Mouse (Mus musculus) MEL-GATA-1-ER (cell line): ENCODE data around the gene Mef2a.
A peak's percentile ranks its signal among the peaks of the same experiment; 100 is the strongest.

Source experiments
- DNase-seq: peaks from one replicate; pipeline ENCODE4 v3.0.0-alpha.2; 2012; ENCODE audit warnings: low read depth; ENCODE audit errors: extremely low read depth

Mef2a gene

DNA sequence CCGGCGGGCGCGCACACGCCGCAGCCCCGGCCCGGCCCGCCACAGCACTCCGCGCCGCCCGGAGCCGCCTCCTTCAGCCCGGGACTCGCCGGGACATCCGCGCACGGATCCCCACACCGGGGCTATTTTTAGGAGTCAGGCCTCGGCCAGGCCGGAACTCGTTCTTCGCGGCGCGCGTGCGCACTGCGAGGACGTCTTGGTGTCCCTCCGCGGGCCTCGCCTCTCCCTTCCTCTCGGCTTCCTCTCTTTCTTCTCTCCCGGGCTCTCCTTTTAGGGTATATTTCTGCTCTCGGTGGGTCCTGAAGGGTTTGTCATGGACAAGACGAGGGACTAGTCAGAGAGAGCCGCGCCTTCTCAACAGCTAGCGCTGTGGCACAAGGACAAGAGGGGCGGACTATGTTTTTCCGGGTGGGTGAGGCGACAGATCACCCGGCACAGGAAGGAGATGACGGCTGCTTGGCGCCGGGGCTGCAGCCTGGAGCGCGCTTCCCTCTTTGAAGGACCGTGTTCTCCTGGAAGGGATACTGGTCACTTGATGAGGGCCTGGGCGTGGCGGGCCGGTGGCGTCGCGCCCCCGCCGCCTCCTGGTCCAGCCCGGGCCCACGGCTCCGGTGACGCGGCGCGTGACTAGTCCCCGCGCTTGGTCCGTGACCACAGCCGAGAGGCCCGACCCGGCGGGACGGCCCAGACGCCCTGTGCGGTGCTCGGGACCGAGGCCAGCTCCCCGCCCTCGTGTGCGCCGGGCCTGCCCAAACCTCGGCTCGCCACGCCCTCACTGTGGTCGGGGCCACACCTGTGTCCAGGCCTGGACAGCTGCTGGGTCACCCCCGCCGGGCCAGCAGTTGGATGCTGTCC is at the start of gene Mef2a:
Gene Mef2a (minus strand): TSS at position 130 of the 855 bp plus-strand sequence.
- peak; percentile 81 for DNase-seq

DNA sequence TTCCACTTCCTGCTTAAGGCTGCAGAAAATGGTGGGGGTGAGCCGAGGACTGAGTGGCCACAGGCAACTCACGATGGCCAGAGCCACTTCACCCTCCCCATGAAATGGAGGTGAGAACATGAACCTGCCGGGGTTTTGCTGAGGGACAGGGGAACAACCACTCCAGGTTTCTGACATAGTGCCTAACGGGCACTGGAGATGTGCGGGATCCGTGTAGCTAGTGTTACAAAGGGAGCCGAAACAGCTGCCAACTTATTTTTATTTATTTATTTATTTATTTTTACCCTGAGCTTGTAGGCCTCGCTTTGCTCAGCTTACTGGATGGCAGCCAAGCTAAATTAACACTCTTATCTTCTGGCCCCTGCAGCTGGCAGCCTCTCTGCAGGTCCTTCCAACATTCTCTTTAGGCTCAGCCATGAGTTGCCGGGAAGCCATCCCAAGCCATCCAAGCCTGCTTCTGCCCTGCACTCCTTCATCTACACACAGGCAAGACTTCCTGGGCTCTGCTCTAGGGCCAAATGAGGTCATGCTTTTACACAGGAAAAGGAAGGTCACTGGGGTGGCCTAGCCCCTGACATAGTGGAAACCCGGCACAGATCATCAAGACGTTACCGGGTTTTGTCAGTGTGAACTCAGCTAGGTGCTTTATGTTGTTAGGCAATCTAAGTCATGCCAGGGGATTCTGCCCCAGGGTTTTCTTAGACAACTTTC is 49.0 kb upstream of the Mef2a start:
- DNase-seq: no peak

- DNase-seq: no peak
These were observed 48.4 kb upstream of the Mef2a start for GRCm38 (mm10) chr7:67421088-67421475.

- no peak for DNase-seq
These were observed 47.1 kb upstream of the Mef2a start for GRCm38 (mm10) chr7:67419591-67420314.

- no peak for DNase-seq
These were observed 45.5 kb upstream of the Mef2a start for GRCm38 (mm10) chr7:67418122-67418521.

DNA sequence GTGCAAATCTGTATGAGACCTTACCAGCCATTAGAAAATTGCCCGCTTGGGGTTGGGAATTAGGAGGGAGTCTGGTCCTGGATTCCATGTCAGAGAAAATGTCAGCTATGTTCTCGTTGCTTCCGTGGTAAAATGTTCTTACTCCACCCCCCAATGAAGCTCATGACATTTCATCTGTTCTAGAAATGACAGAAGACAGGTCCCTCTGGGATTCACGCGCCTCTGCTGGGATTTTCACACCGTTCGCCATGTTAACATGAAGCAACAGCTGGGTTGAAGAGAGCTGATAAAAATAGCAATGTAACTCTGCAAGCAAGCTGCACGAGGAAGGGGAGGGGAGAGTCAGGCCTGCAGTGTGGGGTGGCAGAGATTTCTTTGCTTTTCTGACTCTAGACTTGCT is 42.1 kb upstream of the Mef2a start:
- DNase-seq: no peak

- DNase-seq: no peak
These were observed 40.0 kb upstream of the Mef2a start for GRCm38 (mm10) chr7:67412686-67413085.

GRCm38 (mm10) chr7:67407019-67407418 is 34.4 kb upstream of the Mef2a start:
- DNase-seq: no peak

DNA sequence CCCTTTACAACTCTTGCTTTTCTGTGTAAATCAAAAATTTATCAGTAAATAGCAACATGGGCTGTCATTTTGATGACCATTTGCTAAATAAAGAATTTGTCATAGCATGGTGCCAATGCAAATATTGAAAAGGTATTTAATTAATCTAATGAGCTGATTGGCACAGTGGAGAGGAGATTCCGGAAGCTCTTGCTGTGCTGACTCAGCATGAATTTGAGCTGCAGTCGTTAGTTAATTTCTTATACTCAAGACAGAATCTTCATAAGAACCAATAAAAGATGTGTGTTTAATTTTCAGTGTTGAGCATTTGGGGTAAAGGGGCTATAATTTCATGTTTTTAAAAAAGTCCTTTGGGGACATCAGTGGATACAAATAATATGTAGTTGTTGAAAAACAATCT is 31.5 kb upstream of the Mef2a start:
- no peak for DNase-seq

- no peak for DNase-seq
These were observed 29.7 kb upstream of the Mef2a start for GRCm38 (mm10) chr7:67402353-67402752.

- DNase-seq: no peak
These were observed 28.7 kb upstream of the Mef2a start for GRCm38 (mm10) chr7:67401379-67401778.

DNA sequence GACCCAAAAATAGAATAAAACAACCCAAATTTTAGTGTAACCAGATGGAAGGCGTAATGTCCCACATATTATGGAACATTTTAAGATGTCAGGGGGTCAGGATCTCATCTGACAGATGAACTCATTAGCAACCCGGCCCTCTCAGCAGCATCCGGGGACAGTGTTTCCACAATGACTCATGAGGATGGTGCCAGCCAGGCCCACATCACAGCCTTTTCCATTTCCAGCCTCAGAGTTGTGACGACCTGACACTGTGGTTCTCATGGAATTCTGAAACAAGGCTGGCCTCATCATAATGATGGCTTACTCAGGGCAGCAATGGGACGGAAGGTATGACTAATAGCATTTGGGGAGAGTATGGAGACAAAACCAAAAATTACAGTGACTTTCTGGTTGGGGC is 18.1 kb upstream of the Mef2a start:
- DNase-seq: no peak

GRCm38 (mm10) chr7:67390095-67390494 is 17.4 kb upstream of the Mef2a start:
- DNase-seq: no peak

- no peak for DNase-seq
These were observed 12.5 kb upstream of the Mef2a start for GRCm38 (mm10) chr7:67384942-67385872.

DNA sequence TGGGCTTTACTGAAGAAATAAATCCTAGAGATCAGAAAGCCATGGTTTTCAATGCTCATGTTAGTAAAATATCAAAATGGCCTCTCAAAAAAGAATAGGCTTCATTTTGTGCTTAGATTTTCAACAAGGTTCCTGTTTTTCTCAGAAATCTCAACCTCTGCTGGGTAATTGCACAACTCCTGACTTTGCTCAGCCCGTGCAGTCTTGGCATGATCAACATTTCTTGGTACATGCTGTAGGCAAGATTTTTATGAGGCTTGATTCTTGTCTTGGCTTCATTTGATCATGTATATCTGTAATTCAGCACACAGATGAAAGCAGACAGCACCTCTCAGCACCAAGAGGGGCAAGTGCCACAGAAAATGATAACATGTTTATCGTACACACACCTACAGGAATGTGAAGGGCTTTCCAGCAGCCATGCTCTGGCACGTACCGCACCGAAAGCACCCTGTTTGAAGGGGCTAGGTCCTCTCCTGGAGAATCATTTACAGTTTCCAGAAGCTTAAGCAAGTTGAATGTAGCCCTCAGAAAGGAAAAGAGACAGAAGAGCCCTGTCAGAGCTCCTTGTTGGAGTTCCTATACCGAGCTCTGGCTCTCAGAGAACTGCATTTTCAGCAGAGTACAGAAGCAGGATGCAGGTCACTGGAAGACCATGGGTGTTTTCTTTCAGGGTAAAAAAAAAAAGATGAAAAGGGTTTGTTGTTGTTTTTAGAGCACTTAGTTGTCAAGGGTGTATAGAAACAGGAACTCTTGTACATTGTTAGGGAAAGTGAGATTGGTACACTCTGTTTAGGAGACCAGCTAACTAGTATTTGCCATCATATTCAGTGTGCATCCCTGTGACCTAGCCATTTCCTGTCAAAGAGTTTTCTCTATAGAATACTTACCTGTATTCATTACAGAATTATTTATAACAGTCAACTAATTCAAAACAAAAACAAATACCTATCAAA is 7.8 kb upstream of the Mef2a start:
- DNase-seq: no peak

DNA sequence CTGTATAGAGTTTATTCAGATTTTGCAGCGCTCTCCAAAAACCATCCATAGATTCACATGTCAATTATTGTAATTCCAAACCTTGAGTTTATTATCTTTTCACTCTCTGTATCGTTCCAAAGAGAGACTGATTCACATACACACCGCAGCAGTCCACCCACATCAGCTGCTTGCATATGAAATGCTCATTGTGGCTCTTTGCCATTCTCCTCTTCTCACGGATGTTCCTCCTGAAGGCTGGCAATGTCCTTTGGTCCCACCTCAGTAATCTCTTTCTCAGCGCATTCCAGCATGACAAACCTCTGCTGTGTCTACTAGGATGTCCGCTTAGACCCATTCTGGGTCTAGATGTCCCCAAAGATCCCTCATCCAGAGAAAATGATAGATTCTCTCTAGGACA is 4.1 kb upstream of the Mef2a start:
- DNase-seq: no peak

- peak; percentile 55 for DNase-seq
These were observed 1.3 kb upstream of the Mef2a start for GRCm38 (mm10) chr7:67373975-67374374.

DNA sequence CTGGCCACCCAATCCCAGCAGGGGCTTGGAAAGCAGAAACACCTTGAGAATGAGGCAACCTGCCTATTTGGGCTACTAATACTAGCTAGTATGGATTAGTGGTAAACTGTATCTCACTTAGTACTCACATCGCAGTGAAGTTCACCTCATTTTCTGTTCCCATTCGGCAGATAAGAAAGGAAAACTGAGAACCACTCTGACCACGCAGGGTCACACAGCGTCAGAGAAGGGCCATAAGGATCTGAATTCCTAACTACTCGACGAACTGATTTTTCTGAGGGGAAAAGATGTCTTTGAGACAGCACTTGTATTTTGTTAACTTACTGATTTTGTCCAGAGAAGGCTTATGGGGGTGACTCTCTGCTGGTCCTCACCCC is 914 bp upstream of the Mef2a start:
- DNase-seq: no peak

DNA sequence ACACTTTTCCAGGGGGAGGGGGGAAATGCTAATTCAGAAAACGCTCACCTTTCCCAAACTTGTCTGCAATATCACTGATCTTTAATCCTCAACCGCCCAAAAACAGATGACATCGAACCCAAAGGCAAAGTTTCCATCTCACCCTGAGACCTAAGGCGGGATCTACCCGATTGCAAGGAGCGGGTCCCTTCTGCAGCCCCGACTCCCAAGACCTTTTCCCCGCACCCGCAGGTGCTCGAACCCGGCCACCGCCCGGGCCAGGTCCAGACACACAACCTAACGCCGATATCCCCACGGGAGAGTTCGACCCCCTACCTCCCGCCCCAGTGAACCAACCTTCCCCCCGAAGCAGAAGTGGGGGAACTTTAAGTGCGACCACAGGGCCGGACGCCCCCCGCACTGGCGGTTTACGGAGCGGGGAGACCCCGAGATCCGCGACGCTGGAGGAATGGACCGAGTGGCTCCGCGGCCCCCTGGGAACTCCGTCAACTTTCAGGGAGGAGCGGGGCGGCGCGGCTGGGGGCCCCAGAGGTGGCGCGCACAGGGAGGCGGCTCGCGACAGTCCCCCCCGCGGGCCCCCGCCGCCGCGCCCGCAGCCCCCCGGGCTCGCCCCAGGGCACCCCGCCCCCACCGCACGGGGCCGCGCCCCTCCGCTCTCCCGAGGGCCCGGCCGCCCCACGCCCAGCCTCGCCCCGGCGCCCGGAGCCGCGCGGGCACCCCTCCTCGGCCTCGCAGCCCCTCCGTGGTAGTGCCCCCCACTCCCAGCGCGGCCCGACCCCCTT is 576 bp downstream of the Mef2a start:
- no peak for DNase-seq
